Mouse (Mus musculus): Measurements from ENCODE around the gene Dse.
"Not testable (repeated sequence)": the region's sequence is repeated elsewhere in the genome, so short reads cannot be mapped to it uniquely, and the experiment has no call there.

The Dse gene

GRCm38 (mm10) chr10:34207503-34207850 is at the start of gene Dse:
Dse (minus strand) TSS chr10:34207715.
- no peak for DNase-seq (ENCODE audit: low read depth)

- DNase-seq (ENCODE audit: low read depth) = not testable (repeated sequence)
Observed at GRCm38 (mm10) chr10:34252833-34253232, 45.3 kb upstream of the Dse start.

DNA sequence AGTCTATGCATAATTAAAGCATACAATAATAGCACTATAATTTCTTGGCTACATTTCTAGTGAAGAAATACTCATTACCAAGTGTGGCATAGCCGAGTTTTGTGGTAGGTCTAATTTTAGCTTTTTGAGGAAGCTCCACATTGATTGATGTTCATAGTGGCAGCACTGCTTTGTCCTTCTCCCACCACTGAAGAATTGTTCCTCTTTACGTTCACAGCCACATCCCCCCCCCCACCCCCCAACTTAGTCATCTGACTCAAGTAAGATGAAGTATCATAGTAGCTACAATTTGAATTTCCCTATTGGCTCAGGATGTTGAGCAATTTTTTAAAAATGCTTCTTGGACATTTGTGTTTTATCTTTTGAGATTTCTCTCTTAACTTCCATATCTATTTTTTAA is 42.1 kb upstream of the Dse start:
- no peak for DNase-seq (ENCODE audit: low read depth)

- no peak for DNase-seq (ENCODE audit: low read depth)
Observed at GRCm38 (mm10) chr10:34247757-34248156, 40.2 kb upstream of the Dse start.

GRCm38 (mm10) chr10:34246106-34246505 is 38.6 kb upstream of the Dse start:
- DNase-seq (ENCODE audit: low read depth) = no peak

- no peak for DNase-seq (ENCODE audit: low read depth)
Observed at GRCm38 (mm10) chr10:34244745-34245144, 37.2 kb upstream of the Dse start.

GRCm38 (mm10) chr10:34238536-34238935 is 31.0 kb upstream of the Dse start:
- DNase-seq (ENCODE audit: low read depth) = no peak

- no peak for DNase-seq (ENCODE audit: low read depth)
Observed at GRCm38 (mm10) chr10:34236569-34236968, 29.1 kb upstream of the Dse start.

DNA sequence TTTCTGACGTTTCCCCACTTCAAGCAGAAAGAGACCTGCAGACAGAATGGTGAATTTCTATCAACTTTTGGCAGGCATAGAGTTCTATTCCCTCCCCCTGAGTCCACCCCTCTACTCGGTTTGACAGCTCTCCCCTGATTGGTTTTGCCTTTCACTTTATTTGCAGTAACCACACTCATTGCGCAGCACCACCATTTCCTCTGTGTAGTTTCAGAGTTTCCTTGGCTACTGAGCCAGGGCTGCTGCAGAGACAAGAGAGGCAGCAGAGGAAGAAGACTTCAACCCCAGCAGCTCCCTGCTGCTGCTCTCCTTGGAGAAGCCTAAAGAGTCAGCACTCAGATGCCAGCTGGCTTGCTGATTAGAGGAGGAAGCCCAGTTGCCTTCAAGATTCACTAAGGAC is 27.9 kb upstream of the Dse start:
- DNase-seq (ENCODE audit: low read depth) = peak; percentile 27

DNA sequence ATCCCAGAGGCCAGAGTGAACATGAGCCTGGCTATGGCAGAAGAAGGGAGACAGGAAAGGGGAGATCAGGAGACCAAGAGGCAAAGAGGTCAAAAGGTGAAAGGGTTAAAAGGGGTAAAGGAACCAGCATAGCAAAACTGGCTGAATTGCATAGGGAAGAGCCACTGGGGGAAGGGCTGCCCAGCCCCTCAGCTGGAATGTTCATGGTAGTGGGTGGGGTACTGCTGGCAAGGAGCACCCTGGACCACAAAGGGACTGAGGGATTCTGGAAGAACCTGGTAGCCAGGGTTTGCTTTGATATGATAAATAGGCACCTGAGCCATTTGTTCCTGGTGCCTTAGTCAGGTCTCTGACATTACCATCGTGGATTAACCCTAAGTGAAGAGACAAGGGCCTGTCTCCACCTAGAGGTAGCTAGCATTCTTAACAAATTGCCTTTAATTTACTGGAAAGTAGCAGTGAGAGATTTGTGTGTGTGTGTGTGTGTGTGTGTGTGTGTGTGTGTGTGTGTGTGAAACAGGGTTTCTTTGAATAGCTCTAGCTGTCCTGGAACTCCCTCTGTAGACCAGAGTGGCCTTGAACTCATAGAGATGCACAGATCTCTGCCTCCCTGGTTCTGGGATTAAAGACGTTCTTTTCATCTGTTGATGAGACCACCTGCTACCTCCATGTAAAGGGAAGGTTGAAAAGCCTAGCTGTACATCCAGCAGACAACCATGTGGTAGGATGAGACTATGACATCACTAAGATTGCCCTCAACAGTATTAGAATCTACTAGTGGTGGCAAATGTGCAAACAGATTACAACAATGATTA is 26.6 kb upstream of the Dse start:
- DNase-seq (ENCODE audit: low read depth) = peak; percentile 45

- DNase-seq (ENCODE audit: low read depth) = peak; percentile 20
Observed at GRCm38 (mm10) chr10:34233418-34233817, 25.9 kb upstream of the Dse start.

GRCm38 (mm10) chr10:34230121-34230675 is 22.7 kb upstream of the Dse start:
- DNase-seq (ENCODE audit: low read depth) = no peak

DNA sequence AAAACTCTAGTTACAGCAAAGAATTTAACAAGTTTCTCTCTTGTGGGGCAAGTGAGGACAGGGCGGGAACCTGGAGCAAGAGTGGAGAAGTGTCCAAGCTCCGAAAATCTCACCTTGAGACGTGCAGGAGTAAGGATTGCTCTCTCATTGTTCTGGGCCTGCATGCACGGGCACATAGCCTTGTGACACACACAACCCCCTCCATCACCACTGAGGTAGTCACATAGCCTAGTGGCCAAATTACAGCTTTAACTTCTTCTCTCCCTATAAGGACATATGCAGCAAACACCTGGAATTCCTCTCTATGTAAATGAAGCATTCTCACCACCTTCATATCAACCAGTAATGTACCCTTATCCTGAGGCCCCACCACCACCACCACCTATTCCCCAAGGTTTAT is 22.0 kb upstream of the Dse start:
- DNase-seq (ENCODE audit: low read depth) = no peak

- no peak for DNase-seq (ENCODE audit: low read depth)
Observed at GRCm38 (mm10) chr10:34223660-34224059, 16.1 kb upstream of the Dse start.

DNA sequence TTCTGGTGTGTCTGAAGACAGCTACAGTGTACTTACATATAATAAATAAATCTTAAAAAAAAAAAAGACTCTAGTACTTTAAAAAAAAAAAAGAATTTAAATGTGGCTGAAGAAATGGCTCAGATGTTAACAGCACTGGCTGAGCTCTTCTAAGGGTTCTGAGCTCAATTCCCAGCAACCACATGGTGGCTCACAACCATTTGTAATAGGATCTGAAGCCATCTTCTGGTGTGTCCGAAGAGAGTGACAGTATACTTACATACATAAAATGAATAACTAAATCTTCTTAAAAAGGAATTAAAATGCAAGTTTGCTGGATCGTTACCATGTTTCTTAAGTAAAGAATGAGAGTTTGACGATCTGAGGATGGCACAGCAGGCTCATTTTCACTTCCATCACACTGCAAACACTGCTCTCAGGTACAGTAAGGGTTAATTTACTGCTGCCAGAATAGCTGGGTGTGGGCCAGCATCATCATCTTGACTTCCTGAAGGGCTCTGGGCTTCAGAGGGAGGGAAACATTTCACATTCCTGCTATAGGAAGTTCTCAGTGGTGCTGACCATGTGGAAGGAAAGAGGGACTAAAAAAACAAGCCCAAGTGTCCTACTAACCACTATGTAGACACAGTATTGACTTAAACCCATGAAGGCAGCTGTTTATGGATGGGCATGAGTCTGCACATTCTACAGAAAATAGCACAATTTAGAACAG is 14.6 kb upstream of the Dse start:
- no peak for DNase-seq (ENCODE audit: low read depth)

DNA sequence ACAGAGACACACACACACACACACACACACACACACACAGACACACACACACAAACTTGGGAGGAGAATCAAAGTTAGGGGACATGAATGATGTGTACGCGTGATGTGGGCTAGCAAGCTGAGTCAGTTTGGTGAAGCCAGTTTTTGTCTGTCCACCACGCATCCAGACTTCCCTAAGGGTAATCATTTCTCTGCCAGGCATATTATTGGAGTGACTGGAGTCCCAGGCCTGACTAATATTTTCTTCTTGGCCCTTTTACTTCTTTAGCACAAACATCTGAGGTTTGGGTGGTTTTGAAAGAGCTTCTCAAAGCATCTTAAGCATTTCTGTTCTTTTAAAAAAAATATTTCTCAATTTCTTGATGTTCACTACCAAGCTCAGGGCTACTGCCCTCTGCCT is 10.7 kb upstream of the Dse start:
- DNase-seq (ENCODE audit: low read depth) = no peak

DNA sequence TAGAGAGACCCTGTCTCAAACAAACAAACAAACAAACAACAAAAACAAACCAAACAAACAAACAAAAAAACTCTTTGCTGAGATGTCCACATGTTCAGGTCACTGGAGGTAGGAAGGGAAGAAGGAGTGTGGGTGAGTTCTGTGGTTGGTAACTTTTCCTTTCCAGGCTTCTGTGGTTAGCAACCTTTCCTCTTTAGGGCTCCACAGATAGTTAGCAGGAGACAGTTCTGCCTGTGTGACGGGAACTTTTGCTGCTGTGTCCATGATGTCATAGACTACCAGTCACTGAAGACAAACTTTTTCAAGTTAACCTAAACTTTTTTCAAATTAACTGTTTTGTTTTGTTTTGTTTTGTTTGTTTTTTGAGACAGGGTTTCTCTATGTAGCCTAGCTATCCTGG is 8.2 kb upstream of the Dse start:
- no peak for DNase-seq (ENCODE audit: low read depth)

GRCm38 (mm10) chr10:34209951-34210350 is 2.4 kb upstream of the Dse start:
- DNase-seq (ENCODE audit: low read depth) = no peak

GRCm38 (mm10) chr10:34208031-34208430 is 516 bp upstream of the Dse start:
- no peak for DNase-seq (ENCODE audit: low read depth)

GRCm38 (mm10) chr10:34206783-34207502 is 572 bp downstream of the Dse start:
- DNase-seq (ENCODE audit: low read depth) = peak; percentile 39

DNA sequence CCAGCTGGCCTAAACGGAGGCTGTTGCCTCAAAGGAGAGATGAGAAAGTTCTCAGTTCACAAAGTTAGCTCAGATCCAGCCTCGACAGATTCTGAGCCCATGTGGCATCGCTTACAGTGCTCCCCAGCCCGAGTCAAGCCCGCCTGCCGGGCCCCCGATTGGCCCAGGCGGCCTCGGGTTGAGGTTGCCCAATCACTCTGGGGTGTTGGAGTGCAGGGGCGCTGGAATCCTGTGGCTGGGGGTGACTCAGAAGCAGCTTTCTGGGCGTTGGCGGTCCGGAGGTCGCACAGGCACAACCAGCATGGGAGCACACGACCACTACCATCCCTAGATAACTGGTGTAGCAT is 1.1 kb downstream of the Dse start:
- peak; percentile 28 for DNase-seq (ENCODE audit: low read depth)

- DNase-seq (ENCODE audit: low read depth) = no peak
Observed at GRCm38 (mm10) chr10:34205825-34206224, 1.7 kb downstream of the Dse start.

- DNase-seq (ENCODE audit: low read depth) = no peak
Observed at GRCm38 (mm10) chr10:34200689-34201088, 6.8 kb downstream of the Dse start.

All from induced T-regulatory cell, adult 2 months (primary cell).